Mouse (Mus musculus) skeletal muscle tissue, adult 2 months (tissue): Measurements from ENCODE around the gene Zc3h12c.
A peak's percentile ranks its signal among the peaks of the same experiment; 100 is the strongest.
"Not testable (repeated sequence)": the region's sequence is repeated elsewhere in the genome, so short reads cannot be mapped to it uniquely, and the experiment has no call there.

Experiments used
- DNase-seq: peaks from one replicate; pipeline ENCODE4 v3.0.0-alpha.2; 2012; ENCODE audit warnings: low read depth, low spot score

Zc3h12c gene

DNA sequence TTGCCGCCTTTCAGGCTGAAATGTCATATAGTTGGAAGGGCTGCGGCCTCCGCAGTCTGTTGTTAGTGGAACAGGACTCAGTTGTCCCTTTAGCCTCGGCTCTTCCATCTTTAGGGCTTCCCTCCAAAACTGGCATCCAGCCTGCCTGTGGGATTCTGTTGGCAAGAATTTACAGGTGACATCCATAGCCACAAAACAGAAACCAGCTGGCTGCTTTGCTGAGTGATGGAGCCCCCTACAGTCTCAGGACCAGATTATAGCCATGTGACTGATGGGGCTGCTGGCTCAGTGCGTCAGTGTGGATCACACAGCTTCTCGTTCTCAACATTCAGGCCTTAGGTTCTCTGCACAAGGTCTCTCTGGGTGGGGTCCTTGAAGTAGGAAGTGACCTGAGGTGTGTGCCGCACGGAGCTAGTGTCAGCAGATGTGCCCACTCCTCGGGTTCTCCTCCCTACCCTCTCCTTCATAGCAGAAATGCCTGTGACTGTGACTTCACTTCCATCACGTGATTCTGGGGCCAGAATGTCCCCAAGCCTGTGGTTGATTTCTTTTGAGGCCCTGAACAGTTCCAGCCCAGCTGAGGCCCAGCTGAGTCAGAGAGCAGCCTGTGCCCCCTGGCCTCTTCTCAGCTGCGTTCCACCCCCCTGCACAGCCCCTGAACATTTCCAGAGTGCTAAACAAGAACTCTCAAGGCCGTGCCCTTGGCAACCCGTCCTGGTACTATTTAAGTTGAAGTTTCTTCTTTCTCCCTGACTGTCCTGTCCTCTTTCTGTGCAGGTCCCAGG is 66.1 kb downstream of the Zc3h12c start:
- no peak for DNase-seq

DNA sequence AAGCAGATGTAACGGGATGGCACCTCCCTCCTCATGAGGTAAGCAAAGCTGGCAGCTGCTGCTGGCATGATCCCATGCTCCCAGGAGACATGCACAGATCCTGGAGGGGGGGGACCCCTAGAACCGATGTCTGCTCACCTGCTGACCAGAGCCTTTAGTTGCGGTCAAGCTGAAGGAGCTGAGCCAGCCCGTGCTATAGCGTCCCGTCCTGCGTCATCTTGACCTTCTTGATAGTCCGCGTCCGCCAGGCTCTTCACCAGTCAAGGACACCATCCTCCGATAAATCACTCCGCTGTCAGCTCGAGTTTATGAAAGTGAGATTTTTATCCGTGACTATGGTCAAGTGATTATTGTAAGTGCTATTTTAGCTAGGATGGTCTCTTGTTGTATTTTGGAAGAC is 67.9 kb downstream of the Zc3h12c start:
- no peak for DNase-seq

DNA sequence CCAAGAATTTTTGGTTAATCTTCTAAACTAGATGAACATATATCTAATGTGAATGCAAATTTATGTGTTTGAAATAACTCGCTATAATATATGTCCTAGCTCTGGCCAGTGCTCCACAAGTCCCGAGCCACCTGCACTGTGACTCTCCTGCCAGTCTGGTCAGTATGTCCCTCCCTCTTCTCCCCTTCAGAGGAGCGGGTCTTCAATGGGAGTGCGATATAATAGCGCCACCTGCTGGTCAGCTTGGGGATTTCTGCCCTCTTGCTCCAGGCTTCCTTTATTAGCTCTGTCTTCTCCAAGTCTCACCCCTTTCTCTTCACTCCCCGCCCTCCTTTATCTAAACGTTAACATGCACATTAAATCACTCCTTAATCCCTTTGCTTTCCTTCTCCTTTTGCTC is 69.8 kb downstream of the Zc3h12c start:
- peak; percentile 79 for DNase-seq

DNA sequence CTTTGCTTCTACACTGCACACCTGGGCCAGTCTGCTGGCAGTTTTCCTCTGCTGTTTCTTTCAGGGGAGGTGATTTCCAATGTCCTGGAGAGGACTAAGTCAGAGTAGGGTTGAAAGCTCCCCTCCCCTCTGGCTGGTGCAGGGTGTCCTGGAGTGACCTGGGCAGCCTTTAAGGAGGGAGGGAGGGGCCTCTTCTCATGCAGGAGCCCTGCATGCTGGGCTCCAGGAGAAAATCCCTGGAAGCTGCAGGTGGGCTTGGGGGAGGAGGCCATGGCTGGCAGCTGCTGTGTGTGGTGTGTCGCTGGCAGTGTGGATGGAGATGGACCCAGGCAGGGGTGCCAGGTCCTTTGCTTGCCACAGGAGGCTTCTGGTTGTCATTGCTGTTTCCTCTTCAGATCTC is 71.0 kb downstream of the Zc3h12c start:
- DNase-seq: no peak

DNA sequence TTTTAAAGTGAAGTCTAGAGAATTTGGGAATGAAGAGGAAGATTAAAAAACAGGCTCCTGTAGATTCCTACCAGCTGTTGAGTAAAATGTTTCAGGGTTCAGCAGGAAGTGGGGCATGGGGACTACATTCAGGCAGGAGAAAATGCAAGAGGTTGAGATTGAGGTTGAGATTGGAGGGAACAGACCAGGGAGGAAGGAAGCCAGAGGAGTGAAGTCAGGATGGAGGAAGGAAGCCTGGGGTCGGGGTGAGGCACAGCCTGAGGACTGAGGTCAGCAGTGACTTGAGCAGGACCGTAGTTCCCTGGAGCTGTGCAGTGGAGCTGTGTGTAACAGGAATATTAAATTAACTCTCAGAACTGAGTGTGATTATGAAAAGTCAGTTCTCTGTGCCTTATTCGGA is 72.7 kb downstream of the Zc3h12c start:
- DNase-seq: no peak

DNA sequence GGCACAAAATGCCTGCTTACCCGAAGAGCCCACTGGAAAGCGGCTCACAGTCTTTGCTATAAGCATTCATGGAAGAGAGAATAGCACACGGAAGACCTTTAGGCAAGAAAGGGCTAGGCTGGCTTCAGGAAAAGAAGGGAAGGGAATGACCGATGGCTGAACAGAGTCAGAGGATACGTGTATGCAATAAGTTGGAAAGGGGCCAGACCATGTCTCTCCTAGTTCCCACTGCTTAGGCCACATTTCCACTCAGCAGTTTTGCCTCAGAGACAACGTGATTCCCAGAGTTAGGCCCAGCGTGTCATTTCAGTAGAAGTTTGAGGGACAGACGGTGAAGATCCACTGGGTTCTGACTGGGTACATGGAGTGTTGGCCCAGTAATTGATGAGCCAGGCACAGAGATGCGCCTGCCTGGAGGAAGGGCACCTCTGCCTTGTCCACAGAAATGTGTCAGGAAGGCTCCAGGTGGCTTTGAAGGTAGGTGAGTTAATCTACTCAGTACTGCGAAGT is 73.8 kb downstream of the Zc3h12c start:
- DNase-seq: no peak

DNA sequence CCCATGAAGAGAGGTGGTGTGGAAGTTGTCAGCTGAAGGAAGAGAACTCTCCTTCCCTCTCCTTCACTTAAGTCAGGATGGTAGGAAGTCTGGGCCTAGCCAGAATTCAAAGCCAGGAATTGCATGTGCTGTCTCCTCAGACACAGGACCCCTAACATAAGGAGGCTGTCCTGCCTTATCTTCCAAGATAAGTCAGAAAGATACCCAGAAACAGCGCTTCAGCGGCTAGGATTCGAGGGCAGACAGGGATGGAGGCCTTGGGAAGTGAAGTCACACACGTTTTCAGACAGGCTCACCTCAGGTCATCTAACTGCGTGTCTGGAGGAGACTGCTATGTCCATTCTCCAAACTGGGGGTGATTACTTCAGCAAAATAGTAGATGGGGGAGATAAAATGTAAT is 74.4 kb downstream of the Zc3h12c start:
- DNase-seq: no peak

DNA sequence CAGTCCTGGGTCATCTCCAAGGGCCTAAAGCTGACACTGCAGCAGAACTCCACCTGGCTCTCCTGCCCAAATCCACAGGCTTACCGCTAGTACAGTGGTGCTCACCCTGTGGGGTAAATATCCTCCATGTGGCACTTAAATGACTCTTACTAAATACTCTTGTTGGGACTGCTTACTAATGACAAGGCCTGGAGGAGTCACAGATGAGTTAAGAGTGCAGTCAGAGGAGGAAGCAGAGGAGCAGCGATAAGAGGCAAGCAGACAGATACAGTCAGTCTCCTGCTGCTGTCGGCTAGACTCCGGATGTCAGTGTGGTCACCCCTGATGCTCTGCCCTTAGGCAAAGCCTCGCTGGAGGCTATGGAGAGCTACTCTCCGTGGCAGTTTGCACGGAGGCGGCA is 75.3 kb downstream of the Zc3h12c start:
- DNase-seq: no peak

DNA sequence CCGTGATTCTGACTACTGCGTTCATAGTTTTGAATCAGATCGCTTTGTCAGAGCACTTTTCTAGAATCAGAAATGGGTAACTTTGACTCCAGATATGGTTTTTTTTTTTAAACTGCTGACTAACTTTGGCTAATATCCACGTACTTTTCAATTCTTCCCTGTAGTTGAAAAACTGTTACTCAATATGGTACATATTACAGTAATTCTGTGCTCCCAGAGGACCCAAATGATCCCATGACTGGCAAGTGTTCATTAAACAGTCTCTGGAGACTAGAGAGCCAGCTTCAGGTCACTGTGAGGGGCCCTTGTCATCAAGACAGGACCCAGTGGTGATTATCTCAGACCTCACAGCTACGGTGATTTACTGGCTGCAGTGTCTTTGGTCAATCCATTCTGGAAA is 76.1 kb downstream of the Zc3h12c start:
- DNase-seq: no peak

DNA sequence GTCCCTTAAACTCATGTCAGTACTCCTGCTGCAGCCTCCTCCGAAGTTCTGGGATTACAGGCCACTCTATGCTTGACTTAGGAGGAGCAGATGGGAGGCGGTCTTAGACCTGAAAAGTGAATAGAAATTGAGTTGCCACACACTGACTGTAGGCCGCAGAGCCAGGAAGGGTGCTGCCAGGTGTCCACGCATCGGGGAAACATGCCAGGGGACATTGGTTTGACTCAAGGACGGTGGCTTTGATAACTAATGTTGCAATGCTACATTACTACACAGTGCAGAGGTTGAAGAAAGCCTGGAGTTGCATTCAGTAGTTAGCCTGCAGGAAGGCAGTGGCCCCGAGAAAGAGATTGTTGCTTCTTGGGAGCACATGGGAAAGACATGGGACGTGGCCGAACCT is 76.6 kb downstream of the Zc3h12c start:
- DNase-seq: no peak

DNA sequence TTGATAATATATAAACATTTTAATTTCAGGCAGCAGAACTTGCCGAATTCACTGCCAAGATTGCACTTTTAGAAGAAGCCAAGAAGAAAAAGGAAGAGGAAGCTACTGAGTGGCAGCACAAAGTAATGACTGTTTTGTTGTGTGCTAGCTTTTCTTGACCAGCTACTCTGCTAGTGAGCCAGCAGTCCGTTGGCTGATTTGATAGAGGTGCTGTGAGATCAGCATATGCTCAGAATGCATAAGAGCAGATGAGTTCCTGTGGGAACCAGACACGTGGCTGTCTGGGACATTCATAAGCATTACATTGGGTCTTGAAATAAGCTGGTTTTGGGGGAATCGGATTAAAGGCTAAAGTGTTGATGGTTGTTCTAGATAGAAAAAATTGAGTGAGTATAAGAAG is 86.0 kb downstream of the Zc3h12c start:
- no peak for DNase-seq

DNA sequence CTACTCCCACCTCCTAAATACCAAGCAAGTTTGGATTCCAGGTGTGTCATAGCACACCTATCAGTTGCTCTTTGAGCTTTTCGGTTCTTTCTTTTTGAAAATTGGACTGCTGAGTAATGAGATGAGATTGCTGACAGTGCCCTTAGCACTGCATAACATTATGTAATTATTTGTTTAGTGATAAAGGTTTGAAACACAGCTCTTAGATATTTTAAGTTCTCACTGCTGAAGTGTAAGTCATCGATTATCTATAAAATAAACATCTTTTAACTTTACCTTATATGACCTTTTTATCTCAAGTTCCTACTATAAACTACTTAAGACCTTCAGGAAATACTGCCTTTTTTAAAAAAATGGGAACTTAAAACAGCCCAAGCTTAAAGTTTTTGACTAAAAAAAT is 86.4 kb downstream of the Zc3h12c start:
- DNase-seq: no peak

DNA sequence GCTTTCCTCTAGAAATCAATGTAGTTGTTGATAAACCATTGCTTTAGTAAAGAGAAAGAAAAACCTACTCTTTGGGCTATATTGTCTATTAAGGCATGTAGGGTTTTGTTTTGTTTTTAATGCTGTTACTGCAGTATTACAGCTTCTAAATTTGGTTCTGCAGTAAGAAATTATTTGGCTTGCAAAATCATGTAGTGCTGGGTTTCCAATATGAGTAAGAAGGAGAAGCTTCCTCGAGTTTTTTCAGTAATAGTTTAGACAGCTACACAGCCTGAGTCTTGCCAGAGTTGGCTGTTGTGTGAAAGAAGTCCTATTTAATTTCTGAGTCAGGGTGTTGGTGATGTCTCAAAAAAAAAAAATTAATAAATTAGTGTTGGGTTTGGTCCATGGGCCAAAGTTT is 90.7 kb downstream of the Zc3h12c start:
- no peak for DNase-seq

DNA sequence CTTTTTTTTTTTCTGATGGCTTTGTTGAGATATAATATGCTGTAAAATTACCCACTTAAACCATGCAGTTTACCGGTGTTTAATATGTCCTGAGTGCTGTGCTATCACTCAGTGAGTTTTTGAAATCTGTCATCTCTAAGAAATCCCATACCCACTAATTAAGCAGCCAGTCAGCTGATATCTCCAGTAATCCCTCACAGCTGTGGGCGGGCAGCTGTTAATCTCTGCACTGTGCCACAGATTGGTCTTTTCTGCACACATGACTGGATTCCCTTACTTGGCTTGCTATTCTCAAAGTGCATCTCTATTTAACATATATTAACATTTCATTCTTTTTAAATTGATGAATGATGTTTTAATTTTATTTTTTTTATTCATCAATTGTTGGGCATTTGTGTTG is 92.3 kb downstream of the Zc3h12c start:
- no peak for DNase-seq

DNA sequence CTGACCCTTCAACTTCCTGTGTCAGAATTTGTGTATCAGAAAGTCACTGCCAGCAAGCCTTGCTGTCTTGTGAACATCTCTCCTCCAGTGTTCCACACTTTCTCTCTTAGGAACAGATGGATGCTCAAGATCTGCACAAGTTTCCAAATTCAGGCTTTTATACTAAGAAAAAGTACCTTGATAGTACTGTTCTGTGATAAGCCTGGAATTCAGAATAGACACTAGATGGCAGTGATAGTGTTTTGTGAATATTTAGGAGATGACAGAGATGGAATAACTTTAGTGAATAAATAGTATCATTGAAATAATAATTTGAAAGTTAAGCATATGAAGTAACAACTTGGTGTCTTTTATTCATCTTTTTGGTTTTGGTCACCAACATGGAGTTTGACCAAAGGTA is 96.2 kb downstream of the Zc3h12c start:
- DNase-seq: no peak

DNA sequence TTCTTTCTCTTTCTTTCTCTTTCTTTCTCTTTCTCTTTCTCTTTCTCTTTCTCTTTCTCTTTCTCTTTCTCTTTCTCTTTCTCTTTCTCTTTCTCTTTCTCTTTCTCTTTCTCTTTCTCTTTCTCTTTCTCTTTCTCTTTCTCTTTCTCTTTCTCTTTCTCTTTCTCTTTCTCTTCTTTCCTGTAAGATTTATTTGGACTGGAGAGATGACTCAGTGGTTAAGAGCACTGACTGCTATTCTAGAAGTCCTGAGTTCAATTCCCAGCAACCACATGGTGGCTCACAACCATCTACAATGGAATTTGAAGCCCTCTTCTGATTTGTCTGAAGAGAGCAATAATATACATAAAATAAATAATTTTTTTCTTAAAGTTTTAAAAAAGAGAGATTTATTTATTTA is 97.0 kb downstream of the Zc3h12c start:
- not testable (repeated sequence) for DNase-seq

DNA sequence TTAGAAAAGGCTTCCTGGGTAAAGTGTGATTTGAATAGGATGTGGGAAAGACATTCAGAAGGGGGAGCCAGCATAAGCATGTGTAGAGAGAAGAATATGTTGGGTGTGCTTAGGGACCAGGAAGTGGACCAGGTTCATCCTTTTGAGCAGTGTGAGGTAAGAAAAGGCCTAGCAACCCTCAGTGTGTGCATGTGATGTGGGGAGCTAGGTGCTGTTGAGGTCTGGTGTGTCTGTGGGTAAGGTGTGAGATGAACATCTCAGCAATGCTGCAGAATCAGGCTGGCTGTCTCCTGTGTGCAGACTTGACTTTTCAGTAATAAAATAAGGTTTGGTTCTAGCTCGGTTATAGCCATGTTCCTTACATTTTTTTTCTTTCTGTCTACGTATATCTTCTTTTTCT is 98.3 kb downstream of the Zc3h12c start:
- DNase-seq: no peak
